Mouse (Mus musculus) megakaryocyte-erythroid progenitor cell, adult 5-6 weeks (primary cell): ENCODE measurements at regions not wholly inside any gene's neighbourhood (a gene's known extent, or its start where the extent isn't known, plus 50 kb on each side); places are given as distances from the start of the nearest gene placed in this dataset.

Experiments
- ATAC-seq: replicated peaks from 2 replicates; pipeline ENCODE4 v1.8.0; 2016; ENCODE audit warnings: mild to moderate bottlenecking, inconsistent platforms; ENCODE audit not compliant: severe bottlenecking, poor library complexity, low FRiP score, low TSS enrichment

DNA sequence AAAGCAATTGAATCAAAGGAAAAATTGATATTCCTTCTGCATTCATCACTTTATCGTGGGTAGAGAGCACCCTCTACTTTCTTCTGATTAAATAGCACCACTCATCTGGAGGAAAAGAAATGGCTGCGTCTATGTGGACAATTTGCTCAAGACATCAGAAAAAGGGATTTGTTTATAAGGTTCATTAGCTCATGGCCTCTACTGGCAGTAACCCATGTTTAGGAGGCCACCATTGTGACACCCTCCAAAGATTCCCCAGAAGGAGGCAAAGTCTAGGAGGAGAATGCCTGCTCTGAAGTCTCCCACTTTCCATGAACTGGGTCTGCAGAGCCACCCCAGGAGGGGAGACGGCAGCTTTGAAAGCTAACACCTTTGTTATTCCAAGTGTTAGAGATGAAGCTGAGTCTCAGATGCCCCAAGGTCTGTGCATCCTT, 147.2 kb upstream of the Plscr5 start:
- ATAC-seq = no peak

DNA sequence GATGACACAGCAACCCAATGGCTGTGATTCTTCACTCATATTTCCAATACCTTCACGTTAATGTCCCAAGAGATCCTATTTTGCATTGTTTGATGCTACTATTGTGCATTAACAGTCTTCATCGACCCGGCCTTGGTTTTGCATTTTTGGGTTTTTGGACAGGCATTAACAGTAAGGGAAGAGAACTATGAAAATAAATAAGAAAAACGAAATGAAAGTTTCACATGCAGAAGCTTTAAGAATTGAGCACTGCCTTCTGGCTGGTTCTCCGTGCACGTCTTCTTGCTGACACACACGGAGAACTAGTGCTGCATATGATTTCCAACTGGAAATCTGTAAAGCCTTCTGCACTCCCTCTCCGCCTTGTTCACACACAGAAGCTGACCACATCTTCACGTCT, 148.6 kb upstream of the Plscr5 start:
- ATAC-seq = no peak

DNA sequence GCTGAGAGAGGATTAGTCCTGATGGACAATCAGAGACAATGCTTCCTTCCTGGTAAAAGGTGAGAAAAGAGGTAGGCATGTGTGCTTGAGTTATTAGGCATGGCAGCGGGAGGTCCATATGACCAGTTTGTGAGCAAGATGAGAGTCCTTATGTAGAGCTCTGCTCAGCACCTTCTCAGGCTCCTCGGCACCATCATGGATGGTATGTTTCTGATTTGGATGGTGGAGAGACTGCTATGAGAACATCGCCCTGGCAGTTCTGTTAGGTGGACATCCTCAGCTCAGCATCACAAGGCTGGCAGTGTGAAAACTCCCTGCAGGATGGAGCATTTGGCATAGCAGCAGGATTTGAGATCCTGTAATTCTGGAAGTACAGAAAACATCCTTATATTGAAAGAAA, 176.2 kb upstream of the Plscr5 start:
- no peak for ATAC-seq

DNA sequence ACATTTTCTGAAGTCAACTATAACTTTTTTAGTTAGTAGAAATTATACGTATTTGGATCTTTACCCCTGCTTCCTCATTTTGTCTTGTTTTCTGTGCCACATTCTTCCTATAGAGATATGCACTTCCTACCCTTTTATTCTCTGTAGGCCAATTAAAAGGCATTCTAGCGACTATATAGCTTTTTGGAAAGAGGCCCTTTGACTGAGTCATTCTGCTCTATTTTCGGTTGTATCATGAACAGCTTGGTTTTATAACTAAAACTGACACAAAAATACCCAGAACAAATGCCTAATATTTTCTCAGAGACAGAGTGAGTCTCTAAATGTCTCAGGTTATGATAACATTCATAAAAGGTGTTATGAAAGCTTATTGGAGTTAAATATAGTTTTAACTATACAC, 176.8 kb upstream of the Plscr5 start:
- ATAC-seq = no peak

DNA sequence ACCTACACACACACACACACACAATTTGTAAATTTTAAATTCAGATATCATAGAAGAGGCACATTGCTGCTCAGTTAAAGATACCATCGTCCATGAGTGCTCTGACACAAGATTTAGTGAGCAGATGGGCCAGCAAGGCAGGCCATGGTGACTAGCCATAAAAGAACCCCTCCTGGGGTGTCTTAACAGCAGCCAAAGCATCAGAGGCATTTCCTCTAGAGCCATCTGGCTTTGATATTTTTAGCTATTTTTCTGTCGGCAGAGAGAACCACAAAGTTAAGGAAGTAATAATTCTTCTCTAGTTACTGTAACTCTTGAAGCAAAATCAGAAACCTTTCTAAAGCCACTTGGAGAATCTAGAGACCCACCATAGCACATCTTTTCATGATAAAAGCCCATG, 204.5 kb upstream of the Plscr5 start:
- no peak for ATAC-seq

DNA sequence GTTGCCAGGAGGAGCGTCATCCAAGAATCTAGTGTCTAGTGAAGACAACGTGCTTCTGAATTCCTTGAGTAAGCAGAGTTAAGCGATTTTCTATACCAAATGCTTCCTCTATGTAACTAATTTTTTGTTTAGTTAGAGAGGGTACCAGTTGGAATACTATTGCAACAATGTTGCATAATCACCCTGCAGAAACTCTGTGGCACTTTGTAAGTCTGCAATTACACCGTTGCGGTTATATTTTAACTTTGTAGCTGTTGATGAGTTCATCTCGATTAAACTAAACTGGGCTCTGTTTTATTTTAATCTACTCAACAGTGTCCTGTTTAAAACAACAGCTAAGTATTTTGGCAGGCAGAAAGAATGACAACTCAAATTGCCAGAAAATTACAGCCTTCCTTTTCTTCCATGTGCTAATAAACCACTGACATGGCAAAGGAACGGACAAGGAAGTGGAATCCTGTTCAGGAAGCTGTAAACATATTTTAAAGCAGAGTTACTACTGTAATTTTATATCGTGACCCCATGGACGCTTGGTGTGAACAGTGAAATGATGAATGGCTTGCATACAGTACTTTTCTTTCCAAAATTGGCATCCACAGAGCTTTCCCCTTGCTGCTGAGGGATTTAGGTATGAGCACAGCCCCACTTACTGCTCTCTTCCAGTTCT, 210.6 kb upstream of the Plscr5 start:
- ATAC-seq = no peak

DNA sequence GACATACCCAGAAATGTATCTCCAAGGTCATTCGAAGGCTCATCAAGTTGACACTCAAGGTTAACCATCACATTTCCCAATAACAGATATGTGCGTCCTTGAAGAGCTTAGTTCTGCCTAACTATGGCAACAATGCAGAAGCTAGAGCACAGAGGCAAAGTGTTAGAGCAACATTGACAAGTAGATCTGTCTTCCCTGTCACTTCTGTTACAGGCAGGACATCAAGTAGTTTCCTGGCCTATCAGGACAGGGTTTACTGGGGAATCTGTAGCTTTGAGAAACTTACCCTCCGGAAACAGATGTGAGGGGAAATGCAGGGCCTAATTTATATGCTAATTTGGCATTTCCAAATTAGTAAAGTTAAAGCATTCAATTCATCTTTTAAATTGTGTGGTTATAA, 211.2 kb upstream of the Plscr5 start:
- ATAC-seq = no peak

DNA sequence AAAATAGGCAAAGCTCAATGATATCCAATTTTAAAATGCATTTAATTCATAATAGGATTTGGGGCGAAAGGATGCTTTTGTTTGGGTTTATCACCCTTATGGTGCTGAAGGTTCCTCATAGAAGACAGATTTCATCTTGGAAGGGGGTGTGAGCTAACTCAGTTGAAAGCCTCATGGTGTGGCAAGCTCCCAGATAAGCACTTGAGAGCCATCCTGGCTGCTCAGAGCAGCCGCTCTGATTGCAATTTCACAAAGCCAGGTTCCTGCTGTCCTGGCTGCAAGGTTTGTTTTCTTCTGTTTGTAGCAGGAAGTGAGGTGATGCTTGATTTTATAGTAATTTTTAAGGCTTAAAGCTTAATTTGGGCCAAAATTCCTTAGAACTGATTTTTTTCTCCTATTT, 228.7 kb upstream of the Plscr5 start:
- no peak for ATAC-seq

DNA sequence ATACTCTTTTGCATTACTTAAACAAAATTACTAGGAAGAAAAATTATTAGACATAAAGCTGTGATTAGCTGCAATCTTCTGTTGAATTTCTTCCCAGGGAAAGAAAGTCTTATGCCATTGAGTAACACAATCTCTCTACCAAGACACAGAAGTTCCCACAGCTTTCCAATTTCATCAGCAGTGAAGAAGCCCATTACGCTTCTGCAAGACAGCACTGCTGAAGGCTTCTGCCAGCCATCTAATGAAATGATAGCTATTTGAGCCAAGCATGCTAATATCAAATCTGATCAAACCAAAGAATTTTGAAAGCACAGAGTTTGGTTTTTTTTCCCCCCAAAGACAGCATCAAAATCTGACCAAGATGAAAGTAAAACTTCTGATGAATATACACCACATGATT, 230.0 kb upstream of the Plscr5 start:
- ATAC-seq = no peak

DNA sequence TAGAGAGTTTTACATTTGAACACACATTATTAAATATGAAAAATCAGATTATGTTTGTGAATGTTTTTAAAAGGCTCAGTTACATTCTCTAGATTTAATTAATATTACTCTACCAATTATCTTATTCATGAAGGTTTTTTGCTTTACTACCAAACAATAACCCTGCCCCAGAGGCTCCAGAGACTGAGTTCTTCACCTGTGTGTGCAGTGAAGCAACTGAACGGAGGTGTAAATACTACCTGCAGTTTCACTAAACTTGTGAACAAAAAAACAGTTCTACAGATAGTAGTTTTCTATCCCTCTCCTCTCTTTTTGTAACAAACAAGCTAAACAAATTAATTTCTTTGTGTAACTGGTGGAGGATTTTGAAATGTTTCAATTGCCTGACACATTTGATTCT, 231.1 kb upstream of the Plscr5 start:
- ATAC-seq = no peak

DNA sequence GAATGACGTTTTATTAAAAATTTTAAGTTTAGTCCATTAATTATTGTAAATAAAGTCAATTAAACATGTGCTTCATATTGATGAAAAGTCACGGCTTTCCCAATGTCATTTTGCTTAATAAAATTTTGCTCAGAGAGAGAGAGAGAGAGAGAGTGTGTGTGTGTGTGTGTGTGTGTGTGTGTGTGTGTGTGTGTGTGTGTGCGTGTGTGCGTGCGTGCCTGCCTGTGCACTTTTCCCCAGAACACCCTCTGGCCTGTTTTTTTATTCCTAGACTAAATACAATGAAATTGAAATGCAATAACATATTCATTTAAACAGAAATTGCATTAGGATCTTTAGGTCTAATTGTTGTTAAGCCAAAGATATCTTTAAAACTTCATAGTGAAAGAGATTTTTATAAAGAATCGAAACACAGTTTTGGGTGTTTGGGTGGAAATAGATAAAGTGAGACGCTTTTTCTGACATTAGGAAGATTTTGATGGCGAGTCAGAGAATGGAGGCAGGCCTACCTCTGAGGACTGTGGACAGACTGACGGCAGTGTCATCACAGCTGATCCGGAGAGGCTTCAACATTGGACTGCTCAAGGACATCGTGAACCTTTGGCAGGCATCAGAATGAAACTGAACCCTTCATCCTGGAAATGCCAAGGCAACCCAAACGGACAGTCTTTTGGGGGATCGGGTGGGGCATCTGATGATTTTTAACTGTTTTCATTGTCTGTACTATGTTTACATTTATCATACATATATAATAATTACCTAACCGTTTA, 232.0 kb upstream of the Plscr5 start:
- no peak for ATAC-seq

DNA sequence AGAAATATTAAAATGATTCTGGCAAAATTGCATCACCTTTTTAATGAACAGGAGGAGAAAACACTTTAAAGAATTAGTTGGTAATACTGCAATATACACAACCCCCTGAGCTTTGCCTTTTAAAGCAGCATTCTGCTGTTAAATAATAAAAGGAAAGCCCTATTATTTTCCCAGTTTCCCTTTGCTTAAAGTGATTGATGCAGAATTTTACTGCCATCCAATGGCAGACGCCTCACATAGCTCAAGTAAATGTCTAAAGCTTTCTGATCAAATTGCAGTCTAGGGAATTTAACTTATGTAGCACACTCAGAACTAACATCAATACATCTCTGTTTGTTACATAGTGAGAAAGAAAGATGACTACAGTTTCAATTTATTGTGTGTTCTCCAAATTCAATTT, 233.1 kb upstream of the Plscr5 start:
- ATAC-seq = no peak

DNA sequence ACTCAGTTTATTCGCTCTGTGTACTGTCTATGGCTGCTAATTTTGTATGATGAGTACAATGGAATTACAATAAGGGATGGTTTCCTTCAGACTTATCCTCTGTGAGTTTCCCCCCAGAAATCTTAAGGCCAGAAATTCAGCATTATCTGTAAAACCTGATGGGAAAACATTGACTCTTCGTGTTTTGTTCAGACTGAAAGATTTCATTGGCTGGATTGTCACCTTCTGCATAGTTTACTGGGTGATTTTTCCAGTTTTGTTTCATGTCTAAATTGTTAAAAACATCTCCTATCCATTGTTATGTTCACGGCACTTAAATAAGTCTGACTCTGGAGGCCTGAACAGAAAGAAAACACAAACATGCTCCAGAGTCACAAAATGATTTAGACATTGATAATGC, 233.7 kb upstream of the Plscr5 start:
- no peak for ATAC-seq

DNA sequence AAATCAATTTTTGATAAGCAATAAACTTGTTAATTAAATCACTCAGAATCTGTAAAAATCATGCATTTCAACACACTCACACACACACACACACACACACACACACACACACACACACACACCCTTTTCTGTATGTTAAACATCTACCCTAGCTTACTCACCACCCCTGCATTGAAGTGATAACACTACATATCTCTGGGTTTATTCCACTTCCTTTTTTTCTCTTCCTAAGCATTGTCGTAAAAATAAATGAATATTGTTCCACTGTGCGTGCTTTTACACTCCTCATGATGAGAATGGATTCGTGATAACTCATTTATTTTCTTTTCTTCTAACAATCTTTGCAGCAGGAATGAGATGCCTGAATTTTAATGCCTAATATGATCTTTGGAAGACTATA, 234.3 kb upstream of the Plscr5 start:
- 0 out of 2 replicates have a peak, but pooled peaks have one; percentile 41 for ATAC-seq

DNA sequence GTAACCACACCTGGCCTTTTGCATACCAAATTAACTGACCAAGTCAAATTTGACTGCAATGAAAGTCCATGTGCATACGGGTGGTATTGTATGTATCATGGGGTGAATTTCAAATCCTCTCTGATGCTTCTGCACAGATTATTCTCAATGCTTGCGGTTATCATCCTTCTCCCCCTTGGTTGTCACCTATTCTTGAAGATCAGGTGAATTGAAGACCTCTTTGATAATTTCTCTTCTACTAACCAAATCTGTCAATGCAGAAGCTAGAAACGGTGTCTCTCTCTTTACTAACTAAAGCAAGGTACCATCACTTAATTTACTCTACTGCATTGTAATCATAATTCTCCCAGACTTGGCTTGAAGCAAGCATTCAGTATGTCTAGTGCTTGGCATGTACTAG, 235.7 kb upstream of the Plscr5 start:
- no peak for ATAC-seq

DNA sequence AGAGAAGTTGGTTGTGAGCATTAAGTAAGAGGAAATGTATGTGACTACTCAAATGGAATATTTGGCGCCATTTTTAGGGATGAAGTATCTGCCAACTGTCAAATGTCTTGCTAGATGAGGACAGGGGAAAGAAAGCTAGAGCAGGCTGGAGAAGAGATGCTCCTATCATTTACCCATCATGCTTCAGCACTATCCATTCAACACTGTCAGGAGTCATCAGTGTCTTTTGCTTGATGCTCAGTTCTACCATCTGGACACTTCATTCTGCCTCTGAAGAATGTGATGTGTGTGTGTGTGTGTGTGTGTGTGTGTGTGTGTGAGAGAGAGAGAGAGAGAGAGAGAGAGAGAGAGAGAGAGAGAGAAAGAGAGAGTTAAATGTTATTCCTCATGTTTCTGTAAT, 244.0 kb upstream of the Plscr5 start:
- no peak for ATAC-seq

DNA sequence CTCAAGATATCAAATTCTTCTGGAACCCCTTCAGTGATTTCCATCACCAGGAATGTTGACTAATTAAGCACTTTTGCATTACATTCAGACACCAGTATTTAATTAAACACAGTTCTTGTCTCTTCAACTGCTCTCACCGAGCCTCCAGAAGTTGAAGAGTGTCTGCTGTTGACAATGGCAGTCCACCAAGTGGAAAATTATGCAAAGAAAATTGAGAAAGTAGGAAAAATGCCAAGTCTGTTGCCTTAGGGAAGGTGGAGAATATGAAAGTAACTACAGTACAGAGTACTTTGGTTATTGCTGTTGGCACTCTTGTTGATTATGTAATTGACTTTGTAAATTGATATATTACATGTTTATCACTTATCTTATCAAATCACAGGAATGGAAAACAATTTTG, 250.7 kb upstream of the Plscr5 start:
- no peak for ATAC-seq

DNA sequence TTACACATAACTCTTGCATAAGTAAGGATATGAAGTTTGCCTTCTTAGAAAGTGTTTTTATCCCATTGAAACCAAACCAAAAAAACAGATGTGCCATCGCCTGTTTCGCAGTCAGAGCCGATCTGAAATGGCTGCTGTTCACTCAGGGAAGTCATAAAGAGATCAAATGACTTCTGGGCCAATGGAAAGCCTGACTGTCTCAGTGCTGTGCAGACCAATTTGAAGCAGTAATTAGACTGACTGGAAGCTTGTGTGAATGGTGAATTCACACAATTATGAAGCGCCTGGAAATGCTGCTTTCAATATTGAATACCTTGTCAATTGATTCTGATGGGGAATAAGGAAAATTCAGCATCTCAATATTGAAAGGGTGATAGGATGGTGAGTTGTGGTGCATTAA, 254.0 kb upstream of the Plscr5 start:
- no peak for ATAC-seq

DNA sequence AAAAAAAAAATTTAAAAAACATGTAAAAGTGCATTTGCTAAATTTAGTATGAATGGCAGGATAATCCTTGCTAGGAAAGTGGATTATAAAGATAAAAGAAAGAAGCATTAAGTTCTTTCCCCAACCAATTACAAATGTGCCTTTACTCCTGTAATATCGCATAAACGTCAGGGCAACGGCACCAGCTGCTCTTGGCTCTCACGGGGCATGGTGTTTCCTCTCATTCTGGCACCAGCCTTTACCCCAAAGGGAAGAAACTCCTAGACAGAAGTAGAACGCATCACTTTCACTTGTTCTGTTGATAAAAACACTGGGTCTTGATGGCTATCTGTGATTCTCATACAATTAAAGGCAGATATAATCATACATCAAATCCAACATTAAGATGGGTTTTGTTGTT, 288.7 kb upstream of the Plscr5 start:
- no peak for ATAC-seq

DNA sequence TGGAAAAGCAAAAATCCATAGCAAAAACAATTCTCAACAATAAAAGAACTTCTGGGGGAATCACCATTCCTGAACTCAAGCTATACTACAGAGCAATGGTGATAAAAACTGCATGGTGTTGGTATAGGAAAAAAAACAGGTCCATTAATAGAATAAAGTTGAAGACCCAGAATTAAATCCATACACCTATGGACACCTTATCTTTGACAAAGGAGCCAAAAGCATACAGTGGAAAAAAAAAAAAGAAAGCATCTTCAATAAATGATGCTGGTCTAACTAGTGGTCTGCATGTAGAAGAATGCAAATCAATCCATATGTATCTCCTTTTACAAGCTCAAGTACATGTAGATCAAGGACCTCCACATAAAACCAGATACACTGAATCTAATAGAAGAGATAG, 291.8 kb upstream of the Plscr5 start:
- ATAC-seq = no peak

DNA sequence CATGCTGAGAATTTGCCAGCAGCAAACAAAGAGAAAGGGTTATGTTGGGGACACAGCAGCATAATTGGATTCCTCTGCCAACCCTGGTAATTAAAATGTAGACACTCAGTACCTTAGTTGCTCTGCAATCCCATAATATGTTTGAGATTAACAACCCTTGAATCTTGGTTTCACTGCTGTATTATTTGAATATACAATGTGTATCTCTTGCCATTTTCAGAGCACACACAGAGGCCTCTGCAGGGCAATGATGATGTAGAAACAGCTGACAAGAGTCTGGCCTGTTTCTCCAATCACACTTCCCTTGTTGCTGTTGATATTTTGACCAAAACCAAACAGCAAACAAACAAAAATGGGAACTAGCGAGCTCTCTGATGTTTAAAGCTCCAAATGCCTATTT, 315.9 kb upstream of the Plscr5 start:
- ATAC-seq = no peak
